Mouse (Mus musculus) ES-Bruce4 (cell line): ENCODE results near the gene Ugt1a6b. TPM values are rescaled to one million over a fixed set of nuclear protein-coding genes. Genes with fewer than 3 reads are reported as not detected.

Experiments
- H3K27ac ChIP-seq: 2 replicates; pipeline ENCODE4 v1.5.1; 2012; ENCODE audit warnings: low read length, inconsistent platforms; ENCODE audit not compliant: insufficient read depth
- H3K27me3 ChIP-seq: 2 replicates; pipeline ENCODE4 v1.6.1; 2012; ENCODE audit warnings: mild to moderate bottlenecking, low read length, inconsistent platforms; ENCODE audit not compliant: control insufficient read depth, poor library complexity, insufficient read depth, severe bottlenecking
- H3K36me3 ChIP-seq: 2 replicates; pipeline ENCODE4 v1.6.1; 2012; ENCODE audit warnings: inconsistent platforms, mild to moderate bottlenecking, low read length, moderate library complexity; ENCODE audit not compliant: control insufficient read depth, poor library complexity, insufficient read depth, severe bottlenecking
- H3K4me1 ChIP-seq: one replicate; pipeline ENCODE4 v1.8.1; 2011; ENCODE audit warnings: low read length; ENCODE audit not compliant: control insufficient read depth, insufficient read depth
- H3K4me3 ChIP-seq: 2 replicates; pipeline ENCODE4 v1.5.1; 2011; ENCODE audit warnings: low read depth, mild to moderate bottlenecking, low read length
- H3K9ac ChIP-seq: 2 replicates; pipeline ENCODE4 v1.6.1; 2012; ENCODE audit warnings: low read depth, mild to moderate bottlenecking, inconsistent platforms; ENCODE audit not compliant: poor library complexity, severe bottlenecking
- H3K9me3 ChIP-seq: replicated peaks from 2 replicates; pipeline ENCODE4 v1.6.1; 2012; ENCODE audit warnings: mild to moderate bottlenecking, low read length, inconsistent platforms; ENCODE audit not compliant: control insufficient read depth, poor library complexity, insufficient read depth, severe bottlenecking
- CTCF ChIP-seq: IDR thresholded peaks from one replicate; pipeline ENCODE4 v1.8.1; 2011; ENCODE audit warnings: low read depth, low read length
- EP300 ChIP-seq: IDR thresholded peaks from 2 replicates; pipeline ENCODE4 v1.6.1; 2011; ENCODE audit warnings: low read depth, low read length; ENCODE audit not compliant: insufficient read depth
- POLR2A ChIP-seq: IDR thresholded peaks from one replicate; pipeline ENCODE4 v1.8.1; 2011; ENCODE audit warnings: low read length; ENCODE audit not compliant: insufficient read depth
- polyA plus RNA-seq: library from polyadenylated mRNA; stranded (reverse); fragments of >200 nt; gene quantifications from 2 replicates; pipeline ENCODE4 v1.2.4, GENCODE M21; 2011; ENCODE audit warnings: low read depth; ENCODE audit not compliant: missing spikeins, insufficient read depth, insufficient read length

The Ugt1a6b gene
- polyA plus RNA-seq, 1 experiment = not detected

DNA sequence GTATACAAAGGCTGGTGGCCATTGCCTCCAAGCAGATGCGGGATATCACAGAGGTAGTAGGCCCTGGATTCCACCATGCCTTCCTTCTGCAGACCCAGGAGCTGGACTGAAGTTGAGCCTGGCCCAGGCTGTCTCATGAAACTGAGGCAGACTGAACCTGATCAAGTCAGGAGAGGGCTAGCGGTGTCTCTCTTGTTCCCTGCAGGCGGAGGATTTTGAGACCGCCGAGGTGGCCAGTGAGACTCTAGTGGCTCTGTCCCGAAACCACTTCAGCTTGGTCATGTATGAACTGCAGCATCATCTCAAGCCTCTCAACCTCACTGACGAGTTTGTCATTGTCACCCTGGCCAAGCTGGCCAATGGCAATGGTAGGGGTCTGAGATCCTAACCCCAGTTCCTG, 127.4 kb downstream of the Ugt1a6b start:
- TF ChIP-seq CTCF (no peak), POLR2A (no peak)
- Histone ChIP-seq H3K27ac (no peak overlapping the region), H3K36me3 (no peaks in the 10 kb centered on the region), H3K27me3 (no peaks in the 10 kb centered on the region), H3K4me1 (no peaks in the 10 kb centered on the region), H3K4me3 (no peak overlapping the region), H3K9ac (no peak overlapping the region), H3K9me3 (no peaks in the 10 kb centered on the region)

DNA sequence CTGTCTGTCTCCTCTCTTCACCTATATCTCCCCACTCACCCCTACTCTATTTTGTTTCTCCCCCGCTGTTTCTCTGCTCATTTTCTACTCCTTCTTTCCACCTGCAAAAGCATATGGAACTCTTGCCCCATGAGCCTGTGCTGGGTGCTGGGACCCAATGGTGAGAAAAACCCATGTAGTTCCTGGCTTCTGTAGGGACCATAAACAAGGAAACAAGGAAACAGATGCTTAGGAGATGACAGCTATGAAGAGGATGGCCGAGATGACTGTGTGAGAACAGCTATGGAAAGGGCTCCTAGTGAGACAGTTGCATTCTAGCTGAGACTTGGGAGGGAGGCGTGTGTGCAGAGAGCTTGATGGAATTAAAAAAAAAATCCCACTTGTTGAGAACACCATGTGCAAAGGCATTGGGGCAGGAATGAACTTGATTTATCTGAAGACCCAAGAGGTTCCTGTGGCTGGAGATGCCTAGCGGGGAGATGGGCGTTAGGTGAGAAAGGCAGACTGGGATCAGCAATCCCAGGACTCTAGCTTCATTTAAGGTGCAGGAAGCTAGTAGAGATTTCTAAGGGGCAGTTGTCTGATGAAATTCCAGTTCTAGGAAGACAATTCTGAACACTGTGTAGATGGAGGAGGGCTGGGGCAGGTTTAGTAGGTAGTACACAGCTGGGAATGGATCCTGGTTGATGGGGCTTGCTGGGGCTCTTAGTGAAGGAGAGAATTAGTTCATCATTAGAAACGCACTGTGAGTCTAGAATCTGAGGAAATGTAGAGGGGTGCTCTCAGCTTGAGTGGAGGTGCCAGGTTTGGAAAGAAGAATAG, 128.1 kb downstream of the Ugt1a6b start:
- Histone ChIP-seq H3K27me3 (no peaks in the 10 kb centered on the region), H3K9me3 (no peaks in the 10 kb centered on the region), H3K27ac (no peak overlapping the region), H3K36me3 (no peaks in the 10 kb centered on the region), H3K4me1 (no peaks in the 10 kb centered on the region), H3K4me3 (no peak overlapping the region), H3K9ac (no peak overlapping the region)
- no peak for TF ChIP-seq EP300
- no peak for TF ChIP-seq POLR2A
- no peak for TF ChIP-seq CTCF

DNA sequence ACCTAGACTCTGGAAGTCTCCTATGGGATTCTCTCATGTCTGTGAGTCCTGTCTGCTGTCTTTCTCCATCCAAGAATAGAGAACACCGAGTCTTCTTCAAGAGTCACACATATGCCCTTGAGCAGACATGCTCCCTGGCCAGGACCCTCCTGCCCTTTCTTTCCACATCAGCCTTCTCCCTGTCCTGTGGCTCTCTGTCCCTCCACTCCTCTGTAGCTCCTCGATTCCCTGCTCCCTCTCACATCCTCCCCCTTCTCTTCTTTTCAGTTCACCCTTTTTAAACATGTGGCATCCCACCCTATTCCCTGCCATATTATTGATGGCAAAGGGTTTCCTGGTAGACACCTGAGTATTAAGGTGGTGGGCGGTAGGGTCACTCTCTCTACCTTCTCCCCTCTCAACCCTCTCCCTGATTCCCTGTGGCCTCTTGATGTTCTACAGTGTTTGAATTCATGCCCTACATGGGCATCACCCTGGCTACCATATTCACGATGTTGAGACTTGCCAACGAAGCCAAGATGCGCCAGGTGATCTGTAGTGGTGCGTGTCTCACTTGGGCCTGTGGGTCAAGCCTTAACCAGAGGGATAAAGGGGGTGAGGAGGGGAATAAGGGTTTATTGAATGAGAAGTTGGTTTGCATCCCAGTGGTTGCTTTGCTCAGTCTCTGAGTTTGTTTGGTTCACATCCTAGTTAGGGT, 128.9 kb downstream of the Ugt1a6b start:
- TF ChIP-seq EP300 = no peak
- no peak for TF ChIP-seq POLR2A
- no peak for TF ChIP-seq CTCF

DNA sequence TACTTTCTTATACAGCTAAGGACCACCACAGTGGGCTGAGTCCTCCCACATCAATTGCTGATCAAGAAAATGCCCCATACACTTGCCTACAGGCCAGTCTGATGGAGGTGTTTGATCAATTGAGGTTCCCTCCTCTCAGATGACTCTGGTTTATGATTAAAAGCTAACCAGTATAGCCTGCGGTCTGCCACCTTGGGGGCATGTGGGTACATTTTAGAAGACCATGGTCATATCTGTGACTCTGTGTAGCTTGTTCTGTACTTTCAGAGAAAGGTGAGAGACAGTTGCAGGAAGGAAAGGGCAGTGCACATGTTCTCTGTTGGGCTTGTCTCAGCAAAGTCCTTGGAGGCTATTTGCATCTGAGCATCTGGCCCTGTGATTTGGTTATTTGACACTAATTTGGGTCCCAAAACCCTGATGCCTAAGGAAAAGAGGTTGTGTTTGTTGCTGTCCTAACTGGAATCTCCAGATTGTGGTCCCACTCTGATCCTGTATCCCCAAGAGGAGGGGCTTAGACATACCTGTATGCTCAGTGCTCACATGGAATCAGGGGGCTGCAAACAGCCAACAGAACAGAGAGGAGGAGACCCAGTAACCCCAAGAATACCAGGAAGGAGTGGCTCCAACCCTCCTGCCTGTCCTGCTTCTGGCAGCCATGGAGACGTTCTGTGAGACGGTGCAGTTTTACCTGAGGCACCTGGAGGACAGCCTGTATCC, 129.8 kb downstream of the Ugt1a6b start:
- H3K9me3 ChIP-seq = no peaks in the 10 kb centered on the region
- H3K4me1 ChIP-seq = no peaks in the 10 kb centered on the region
- H3K27me3 ChIP-seq = no peaks in the 10 kb centered on the region
- H3K9ac ChIP-seq = no peak overlapping the region
- H3K36me3 ChIP-seq = no peaks in the 10 kb centered on the region
- TF ChIP-seq CTCF = no peak
- no peak for TF ChIP-seq EP300
- no peak for TF ChIP-seq POLR2A
- no peak overlapping the region for H3K27ac ChIP-seq
- H3K4me3 ChIP-seq = no peak overlapping the region

More for the DNA sequence above, 128.9 kb downstream of the Ugt1a6b start:
- Histone ChIP-seq H3K4me3 (no peak overlapping the region), H3K9ac (no peak overlapping the region), H3K27me3 (no peaks in the 10 kb centered on the region), H3K36me3 (no peaks in the 10 kb centered on the region), H3K27ac (no peak overlapping the region), H3K4me1 (no peaks in the 10 kb centered on the region), H3K9me3 (no peaks in the 10 kb centered on the region)

DNA sequence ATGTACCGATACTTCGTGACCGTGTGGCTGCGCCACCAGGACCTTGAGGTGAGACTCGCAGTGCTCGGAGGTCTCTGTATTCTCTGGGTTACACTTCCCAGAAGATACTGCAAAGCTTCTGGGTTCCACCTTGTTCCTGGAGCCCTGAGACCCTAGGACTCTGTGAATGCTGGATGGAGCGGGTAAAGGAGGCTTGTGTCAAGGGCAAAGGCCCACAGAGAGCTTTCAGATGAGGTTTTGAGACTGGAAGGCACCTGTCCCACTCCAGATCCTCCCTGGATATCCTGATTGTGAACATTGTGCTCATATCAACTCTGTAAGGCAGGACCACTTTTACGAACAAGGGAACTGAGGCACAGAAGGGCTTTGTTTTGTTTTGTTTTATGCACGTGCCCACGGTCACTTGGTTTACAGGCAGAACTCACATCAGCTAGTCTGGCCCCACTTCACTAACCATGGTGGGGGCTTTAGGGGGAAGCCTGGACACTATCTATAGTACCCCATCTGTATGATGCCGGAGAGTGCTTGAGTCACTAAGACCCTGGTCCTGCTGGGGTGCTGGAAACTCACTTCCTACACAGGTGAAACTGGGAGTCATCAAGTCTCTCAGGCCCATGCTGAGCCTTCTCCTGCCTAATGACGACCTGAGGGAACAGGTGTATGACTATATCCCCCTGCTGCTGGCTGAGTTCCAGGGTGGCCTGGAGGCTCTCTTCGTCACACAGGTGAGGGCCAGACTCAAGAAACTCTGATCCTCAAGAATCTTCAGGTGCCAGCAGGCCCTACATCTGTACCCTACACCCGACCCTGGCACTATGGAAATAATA, 130.6 kb downstream of the Ugt1a6b start:
- Histone ChIP-seq H3K27me3 (no peaks in the 10 kb centered on the region), H3K4me1 (no peaks in the 10 kb centered on the region), H3K9me3 (no peaks in the 10 kb centered on the region), H3K9ac (no peak overlapping the region), H3K27ac (no peak overlapping the region), H3K36me3 (no peaks in the 10 kb centered on the region), H3K4me3 (no peak overlapping the region)
- TF ChIP-seq CTCF (no peak), EP300 (no peak), POLR2A (no peak)
